Comparison of ENCODE assay signal across 8 mouse cellular contexts in genomic region chr9:110244567-110244888, GRCm38 (mm10). TPM values are rescaled to one million over a fixed set of nuclear protein-coding genes. Genes with fewer than 3 reads are reported as not detected.
A peak's percentile ranks its signal among the peaks of the same experiment; 100 is the strongest.
DNase-seq lines count a peak whose midpoint lies in the region; ATAC-seq and TF ChIP-seq lines count a peak whose summit lies in the region.

No protein-coding gene starts in this region.

- peaks cover 14% of the 10 kb centered on the region for H3K36me3 ChIP-seq in heart, embryonic 12.5 days
- H3K36me3 ChIP-seq in hindbrain, embryonic 10.5 days = peaks cover 38% of the 10 kb centered on the region
- H3K36me3 ChIP-seq in liver, postnatal 0 days (replicated peaks; ENCODE audit: insufficient read depth, low read length) = peaks cover under 1% of the 10 kb centered on the region; the same call in 1 of the 2 replicates

- no peak for ATAC-seq in heart, embryonic 12.5 days (ENCODE audit: insufficient number of reproducible peaks, low FRiP score)
- 0 out of 2 replicates have a peak, but pooled peaks have one; percentile 12 for ATAC-seq in liver, postnatal 0 days
- no peak for ATAC-seq in CD4-positive, CD25-positive, alpha-beta regulatory T cell, adult 4 months

- no peak for DNase-seq in heart, postnatal 14 days
- peak; percentile 63 for DNase-seq in R1 (ENCODE audit: low read depth, low spot score)
- DNase-seq in hindbrain, embryonic 10.5 days (ENCODE audit: low spot score) = no peak
- DNase-seq in liver, postnatal 0 days = no peak
- DNase-seq in right cerebral cortex, postnatal 14 days = no peak
- DNase-seq in cerebellum, postnatal 14 days = no peak

- no peak for TF ChIP-seq CTCF in liver, postnatal 0 days (IDR thresholded peaks at IDR 0.05; ENCODE audit: low read depth)

- H3K27ac ChIP-seq in heart, embryonic 12.5 days (ENCODE audit: poor library complexity, severe bottlenecking) = no peak overlapping the region
- H3K27ac ChIP-seq in hindbrain, embryonic 10.5 days = peak overlapping the region; percentile 89; the same call in 1 of the 2 replicates
- no peak overlapping the region for H3K27ac ChIP-seq in liver, postnatal 0 days (ENCODE audit: low read depth)

- WGBS in heart, embryonic 12.5 days = 24% methylated on average over 7 of the region's 7 CpGs
- whole genome bisulfite sequencing in hindbrain, embryonic 10.5 days = 20% methylated on average over 7 of the region's 7 CpGs
- 28% methylated on average over 7 of the region's 7 CpGs for WGBS in liver, postnatal 0 days (ENCODE audit: insufficient replicate concordance)

- TF ChIP-seq EP300 in liver, postnatal 0 days (IDR thresholded peaks at IDR 0.05; ENCODE audit: low read depth) = no peak

- peaks cover 16% of the 10 kb centered on the region for H3K4me1 ChIP-seq in heart, embryonic 12.5 days (replicated peaks)
- H3K4me1 ChIP-seq in hindbrain, embryonic 10.5 days (replicated peaks) = peaks cover 42% of the 10 kb centered on the region
- H3K4me1 ChIP-seq in liver, postnatal 0 days (ENCODE audit: insufficient read depth) = peaks cover 11% of the 10 kb centered on the region

- intact Hi-C loops in heart, postnatal 14 days (cut with DNase I) = no loop called here

- no peaks in the 10 kb centered on the region for H3K9me3 ChIP-seq in heart, embryonic 12.5 days (replicated peaks)
- H3K9me3 ChIP-seq in hindbrain, embryonic 10.5 days = no peaks in the 10 kb centered on the region
- no peaks in the 10 kb centered on the region for H3K9me3 ChIP-seq in liver, postnatal 0 days (ENCODE audit: low read length)

- peak overlapping the region; percentile 100 for H3K4me2 ChIP-seq in heart, embryonic 12.5 days
- peak overlapping the region; percentile 99 for H3K4me2 ChIP-seq in liver, postnatal 0 days (ENCODE audit: low read depth, low read length)

- peaks cover 55% of the 10 kb centered on the region for H3K27me3 ChIP-seq in heart, embryonic 12.5 days (replicated peaks)
- H3K27me3 ChIP-seq in hindbrain, embryonic 10.5 days (ENCODE audit: insufficient read depth, poor library complexity, severe bottlenecking) = peaks cover 52% of the 10 kb centered on the region
- H3K27me3 ChIP-seq in liver, postnatal 0 days (ENCODE audit: insufficient read depth, low read length) = peaks cover 23% of the 10 kb centered on the region

- H3K9ac ChIP-seq in heart, embryonic 12.5 days = no peak overlapping the region
- H3K9ac ChIP-seq in liver, postnatal 0 days (replicated peaks) = no peak overlapping the region

- H3K4me3 ChIP-seq in heart, embryonic 12.5 days = peak overlapping the region; percentile 77
- H3K4me3 ChIP-seq in hindbrain, embryonic 10.5 days = peak overlapping the region; percentile 78
- H3K4me3 ChIP-seq in liver, postnatal 0 days (ENCODE audit: low read depth, low read length) = peak overlapping the region; percentile 62

RNA-seq across cellular contexts. Expression of gene Cspg5, which starts 0.9 kb away (rescaled TPM):
- polyA plus RNA-seq in heart, embryonic 12.5 days (2016; fragmentation: Nextera tagmentation; extraction: Ambion mirVana) = 1.9 and 2.1 TPM in 2 replicates
- under 1 TPM; 0.32 to 0.41 TPM for total RNA-seq in heart, postnatal 14 days (2021)
- 7.0 and 15.1 TPM in 2 replicates for polyA plus RNA-seq in hindbrain, embryonic 10.5 days (2016; fragmentation: Nextera tagmentation; extraction: Ambion mirVana)
- 0.31 and 0.41 TPM in 2 replicates for polyA plus RNA-seq in liver, postnatal 0 days (2015; fragmentation: Nextera tagmentation; extraction: Ambion mirVana)
- under 1 TPM; 0.24 to 0.57 TPM for polyA plus RNA-seq in CD4-positive, CD25-positive, alpha-beta regulatory T cell, adult 4 months (2017; shearing (Covaris generic))
